10 mouse cellular contexts compared by ENCODE assay signal in genomic region chr6:86768186-86768776, GRCm38 (mm10).
"Had no signal": no experiment of that assay in that cellular context is flagged by ENCODE, and none has a peak within 500 bp of the region (broad histone marks: within the 10 kb centered on the region; RNA-seq: fewer than 3 reads in every experiment).

No protein-coding gene starts in this region.

- ATAC-seq: midbrain, embryonic 15.5 days had no signal

- H3K4me2 ChIP-seq: limb, embryonic 13.5 days; midbrain, embryonic 15.5 days; neural tube, embryonic 13.5 days had no signal

- H3K27ac ChIP-seq: layer of hippocampus, adult 2 months; limb, embryonic 13.5 days; liver, embryonic 14.5 days; midbrain, embryonic 15.5 days; neural tube, embryonic 13.5 days had no signal

- H3K27me3 ChIP-seq: limb, embryonic 13.5 days; midbrain, embryonic 15.5 days; neural tube, embryonic 13.5 days had no signal

- H3K36me3 ChIP-seq: limb, embryonic 13.5 days; midbrain, embryonic 15.5 days; neural tube, embryonic 13.5 days had no signal

- H3K9me3 ChIP-seq: limb, embryonic 13.5 days; midbrain, embryonic 15.5 days; neural tube, embryonic 13.5 days had no signal

- H3K9ac ChIP-seq: limb, embryonic 13.5 days; liver, embryonic 14.5 days; midbrain, embryonic 15.5 days; neural tube, embryonic 13.5 days had no signal

- H3K4me1 ChIP-seq: limb, embryonic 13.5 days; midbrain, embryonic 15.5 days; neural tube, embryonic 13.5 days had no signal

- DNase-seq: kidney, adult 8-10 months; left cerebral cortex, postnatal 4 days; right cerebral cortex, postnatal 25 days; thymus, adult 18-20 months; thymus, postnatal 14 days had no signal

- H3K4me3 ChIP-seq: layer of hippocampus, adult 2 months; limb, embryonic 13.5 days; midbrain, embryonic 15.5 days; neural tube, embryonic 13.5 days had no signal
